Mouse (Mus musculus) cerebellum, adult 18-20 months (tissue): ENCODE data around the gene 2610042L04Rik.
"Not testable (repeated sequence)": the region's sequence is repeated elsewhere in the genome, so short reads cannot be mapped to it uniquely, and the experiment has no call there.

Experiments used
- DNase-seq, 2 experiments: peaks; one replicate each; pipeline ENCODE4 v3.0.0; 2021

2610042L04Rik gene

GRCm38 (mm10) chr14:4334476-4335080 lies at the start of gene 2610042L04Rik:
Gene 2610042L04Rik, plus strand, starts transcription at chr14:4334763.
- not testable (repeated sequence) for DNase-seq

- not testable (repeated sequence) for DNase-seq
Observed at GRCm38 (mm10) chr14:4316983-4317382, 17.6 kb upstream of the 2610042L04Rik start, which contains the start of gene Gm3149. Gene Gm3149, plus strand, starts transcription at chr14:4317283.

GRCm38 (mm10) chr14:4335506-4335905 lies 943 bp downstream of the 2610042L04Rik start:
- not testable (repeated sequence) for DNase-seq

DNA sequence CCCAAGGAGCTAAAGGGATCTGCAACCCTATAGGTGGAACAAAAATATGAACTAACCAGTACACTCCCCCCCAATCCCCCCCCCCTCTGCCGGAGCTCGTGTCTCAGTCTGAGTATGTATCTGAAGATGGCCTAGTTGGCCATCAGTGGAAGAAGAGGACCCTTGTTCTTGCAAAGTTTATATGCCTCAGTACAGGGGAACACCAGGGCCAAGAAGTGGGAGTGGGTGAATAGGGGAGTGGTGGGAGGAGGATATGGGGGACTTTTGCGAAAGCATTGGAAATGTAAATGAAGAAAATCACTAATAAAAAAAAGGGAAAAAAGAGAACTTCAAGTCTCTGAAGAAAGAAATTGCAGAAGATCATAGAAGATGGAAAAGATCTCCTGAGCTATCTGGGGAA lies 34.4 kb downstream of the 2610042L04Rik start:
- DNase-seq = not testable (repeated sequence)

DNA sequence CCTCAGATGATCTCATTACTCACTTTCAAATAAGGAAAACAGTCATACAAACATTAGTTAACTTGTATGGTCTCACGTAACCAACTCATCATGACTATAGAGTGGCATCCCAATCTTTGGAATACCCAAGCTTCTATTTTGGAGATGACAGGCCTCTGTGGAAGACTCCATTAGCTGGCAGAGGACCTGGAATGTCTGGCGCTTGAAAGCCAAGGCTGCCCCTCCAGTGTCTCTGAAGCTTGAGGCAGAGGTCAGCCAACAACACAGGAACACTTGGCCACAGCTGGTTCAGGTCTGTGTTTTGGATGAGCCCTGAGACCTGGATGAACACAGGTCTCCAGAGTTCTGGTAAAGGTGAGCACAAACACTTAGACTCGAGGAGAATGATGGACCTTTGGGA lies 35.1 kb downstream of the 2610042L04Rik start:
- not testable (repeated sequence) for DNase-seq

DNA sequence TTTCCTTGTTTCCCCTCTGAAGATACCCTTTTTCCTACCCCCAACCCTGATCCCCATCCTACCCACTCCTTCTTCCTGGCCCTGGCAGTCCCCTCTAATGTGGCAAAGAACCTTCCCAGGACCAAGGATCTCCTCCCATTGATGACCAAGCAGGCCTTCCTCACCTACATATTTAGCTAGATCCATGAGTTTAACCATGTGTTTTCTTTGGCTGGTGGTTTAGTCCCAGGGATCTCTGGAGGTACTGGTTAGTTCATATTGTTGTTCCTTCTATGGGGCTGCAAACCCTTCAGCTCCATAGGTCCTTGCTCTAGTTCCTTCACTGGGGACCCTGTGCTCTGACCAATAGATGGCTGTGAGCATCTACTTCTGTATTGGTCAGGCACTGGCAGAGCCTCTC lies 43.3 kb downstream of the 2610042L04Rik start:
- not testable (repeated sequence) for DNase-seq

GRCm38 (mm10) chr14:4385606-4386005 lies 51.0 kb downstream of the 2610042L04Rik start:
- not testable (repeated sequence) for DNase-seq

DNA sequence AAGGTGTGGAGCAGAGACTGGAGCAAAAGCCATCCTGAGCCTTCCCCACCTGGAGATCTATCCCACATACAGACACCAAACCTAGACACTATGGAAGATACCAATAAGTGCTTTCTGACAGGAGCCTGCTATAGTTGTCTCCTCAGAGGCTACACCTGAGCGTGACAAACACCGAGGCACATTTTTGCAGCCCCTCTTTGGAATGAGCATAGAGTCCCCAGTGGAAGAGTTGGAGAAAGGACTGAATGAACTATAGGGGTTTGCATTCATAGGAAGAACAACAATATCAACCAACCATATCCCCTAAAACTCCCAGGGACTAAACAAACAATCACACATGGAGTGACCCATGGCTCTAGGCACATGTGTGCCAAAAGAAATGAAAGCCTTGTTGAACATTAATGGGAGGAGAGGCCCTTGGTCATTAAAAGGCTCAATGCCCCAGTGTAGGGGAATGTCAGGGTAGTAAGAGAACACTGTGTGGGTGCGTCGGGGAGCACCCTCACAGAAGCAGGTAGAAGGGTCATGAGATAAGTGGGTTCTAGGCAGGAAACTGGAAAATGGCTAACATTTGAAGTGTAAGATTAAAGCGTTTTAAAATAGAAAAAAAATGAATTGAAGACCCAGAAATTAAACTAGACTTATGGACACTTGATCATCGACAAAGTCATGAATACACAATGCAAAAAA lies 58.4 kb downstream of the 2610042L04Rik start:
- not testable (repeated sequence) for DNase-seq

DNA sequence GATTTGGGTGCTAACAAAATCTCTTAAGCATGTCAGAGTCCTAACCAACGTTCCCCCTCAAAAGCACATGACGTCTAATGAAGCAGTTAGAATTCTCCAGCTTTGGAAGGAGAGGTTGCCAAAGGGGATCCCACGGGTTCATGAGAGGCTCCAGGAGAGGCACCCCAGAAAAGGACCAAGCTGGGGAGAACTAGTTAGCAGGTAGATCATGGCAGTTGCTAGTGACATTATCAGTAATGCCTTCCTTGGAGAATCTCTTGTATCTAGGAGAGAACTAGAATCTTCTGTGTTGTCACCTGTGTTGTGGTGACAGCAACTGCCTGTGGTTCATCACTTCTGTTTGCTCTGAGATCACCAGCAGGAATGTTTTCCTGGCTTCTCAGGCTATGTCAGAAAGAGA lies 62.7 kb downstream of the 2610042L04Rik start, which contains the start of gene Gm3159:
Gene Gm3159, plus strand, starts transcription at position 301 of the 400 bp plus-strand sequence.
- not testable (repeated sequence) for DNase-seq

GRCm38 (mm10) chr14:4398624-4399023 lies 64.1 kb downstream of the 2610042L04Rik start:
- not testable (repeated sequence) for DNase-seq

DNA sequence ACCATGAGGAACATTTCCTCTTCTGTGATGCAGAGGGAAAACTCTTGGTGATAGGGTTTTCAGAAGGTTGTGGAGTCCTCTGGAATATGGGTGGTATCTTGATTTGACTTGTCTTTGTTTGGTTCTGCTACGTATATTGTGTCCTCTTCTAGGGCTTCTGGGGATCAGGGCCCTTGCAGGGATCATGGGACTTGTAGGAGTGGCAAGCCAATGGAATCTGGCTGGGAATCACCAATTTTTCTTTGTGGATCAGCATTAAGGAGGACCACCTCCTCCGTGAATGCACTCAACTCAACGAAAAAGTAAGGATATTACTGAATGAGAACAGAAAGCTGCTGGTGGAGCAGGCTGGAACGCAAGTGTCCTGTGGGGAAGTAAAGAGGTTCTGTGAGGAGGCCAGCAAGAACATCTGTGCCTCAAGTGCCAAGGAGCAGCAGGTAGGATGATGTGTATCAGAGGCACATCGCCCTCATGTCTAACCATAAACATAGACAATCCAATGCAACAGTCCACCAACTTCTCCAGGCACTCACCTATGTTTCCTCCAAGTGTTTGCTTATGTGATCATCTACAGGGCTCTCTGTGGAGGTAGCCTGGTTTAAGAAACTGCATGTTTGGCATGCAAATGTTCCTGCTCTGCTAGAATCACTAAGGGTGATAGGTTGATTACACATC lies 65.7 kb downstream of the 2610042L04Rik start:
- not testable (repeated sequence) for DNase-seq

- not testable (repeated sequence) for DNase-seq
Observed at GRCm38 (mm10) chr14:4401245-4401644, 66.7 kb downstream of the 2610042L04Rik start.

DNA sequence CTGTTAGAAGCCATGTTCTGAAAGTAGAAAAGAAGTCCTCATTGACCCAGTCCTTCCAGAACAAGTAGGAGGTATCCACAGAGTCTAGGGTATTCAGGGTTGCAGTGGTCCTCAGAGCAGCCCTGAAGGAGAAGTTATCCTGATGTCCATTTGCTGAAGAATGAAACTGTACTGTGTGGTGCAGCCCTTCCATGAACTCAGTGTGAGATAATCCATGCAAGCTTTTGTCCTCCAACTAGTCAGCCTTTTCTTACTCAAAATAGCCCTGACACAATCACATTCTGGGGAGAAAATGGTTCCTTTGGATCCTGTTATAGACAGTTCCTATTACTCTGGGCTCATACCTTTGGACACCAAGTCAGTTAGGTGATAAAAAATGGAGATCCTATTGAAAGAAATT lies 69.3 kb downstream of the 2610042L04Rik start:
- DNase-seq = not testable (repeated sequence)
